Mouse (Mus musculus) heart, postnatal 14 days (tissue): ENCODE results near the gene Aff2. TPM values are rescaled to one million over a fixed set of nuclear protein-coding genes. Genes with fewer than 3 reads are reported as not detected.

Experiments used
- DNase-seq, 2 experiments: peaks; one replicate each; pipeline ENCODE4 v3.0.0; 2021 to 2022
- intact Hi-C: fragments of 180-260 bp; cut with DNase I; formaldehyde crosslinking; loops from one replicate; pipeline ENCODE4 v1.15.1; 2025
- total RNA-seq, 2 experiments: library from RNA; stranded (reverse); gene quantifications; 2 replicates each; pipeline ENCODE4 v1.2.3; 2021

Gene Aff2
- total RNA-seq, 2 experiments from 2014 or later: 1.9 to 2.8 TPM

DNA sequence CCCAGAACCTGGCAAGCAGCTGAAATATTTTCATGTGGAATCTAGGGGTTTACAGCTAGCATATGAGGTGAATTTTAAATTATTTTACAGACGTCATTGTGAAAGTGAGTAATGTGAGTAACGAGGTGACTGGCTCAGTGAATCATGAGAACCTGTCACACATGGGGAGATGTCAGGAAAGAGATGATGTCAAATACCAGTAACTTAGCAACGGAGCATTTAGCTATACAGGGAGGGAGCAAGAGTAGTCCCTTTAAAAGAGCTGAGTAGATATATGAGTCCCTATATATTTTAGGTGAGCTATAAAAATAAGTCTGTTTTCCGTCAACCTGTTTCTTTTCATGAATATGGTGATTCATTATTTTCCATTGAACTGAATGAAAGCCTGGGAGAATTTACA, 338.7 kb downstream of the Aff2 start:
- intact Hi-C loops: no loop called here
- no peak for DNase-seq

DNA sequence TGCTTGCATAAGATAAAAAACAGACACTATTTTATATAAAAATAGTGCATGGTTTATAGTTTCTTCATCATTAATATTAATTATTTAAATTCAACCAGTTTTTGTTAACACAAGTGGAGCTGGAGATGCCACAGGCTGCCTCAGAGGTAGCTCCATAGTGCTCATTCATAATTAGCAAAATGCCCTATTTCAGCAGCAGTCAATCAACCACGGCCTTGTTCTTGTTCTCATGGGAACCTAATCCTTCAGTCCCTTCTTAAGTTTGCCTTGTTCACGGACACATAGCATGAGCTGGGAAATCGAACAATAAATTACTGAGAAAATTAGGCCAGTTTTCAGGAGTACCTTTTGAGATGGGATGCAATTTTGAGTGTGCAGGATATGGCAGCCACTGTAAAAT, 378.9 kb downstream of the Aff2 start:
- no peak for DNase-seq
- intact Hi-C loops: no loop called here

DNA sequence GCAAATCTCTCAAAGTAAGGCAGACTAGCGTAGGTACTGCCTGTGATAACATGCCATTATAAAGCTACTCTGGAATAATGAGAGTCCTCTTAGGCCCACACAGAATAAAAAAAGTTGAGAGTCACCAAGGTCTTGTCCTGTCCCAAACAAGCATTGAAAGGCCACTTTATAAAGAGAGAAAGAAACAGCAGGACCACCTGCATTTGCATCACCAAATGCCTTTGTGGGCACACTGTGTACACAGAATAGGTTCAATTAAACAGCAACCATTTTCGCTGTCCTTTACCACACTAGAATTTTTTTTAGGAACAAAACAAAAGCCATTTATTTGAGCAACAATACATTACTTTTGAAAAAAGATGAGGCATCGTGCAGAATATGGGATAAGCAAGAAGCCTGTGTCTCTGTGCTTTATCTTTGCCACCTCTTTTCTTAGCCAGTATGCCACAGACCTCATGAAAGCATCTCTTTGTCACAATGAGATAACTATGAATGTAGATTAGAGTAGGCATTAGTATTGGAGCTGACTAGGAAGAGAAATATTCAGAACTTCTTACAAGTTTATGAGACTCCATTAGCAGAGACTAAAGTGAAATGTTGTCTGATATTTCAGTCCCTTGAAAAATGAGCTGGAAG, 385.0 kb downstream of the Aff2 start:
- intact Hi-C loops: no loop called here
- DNase-seq: no peak

DNA sequence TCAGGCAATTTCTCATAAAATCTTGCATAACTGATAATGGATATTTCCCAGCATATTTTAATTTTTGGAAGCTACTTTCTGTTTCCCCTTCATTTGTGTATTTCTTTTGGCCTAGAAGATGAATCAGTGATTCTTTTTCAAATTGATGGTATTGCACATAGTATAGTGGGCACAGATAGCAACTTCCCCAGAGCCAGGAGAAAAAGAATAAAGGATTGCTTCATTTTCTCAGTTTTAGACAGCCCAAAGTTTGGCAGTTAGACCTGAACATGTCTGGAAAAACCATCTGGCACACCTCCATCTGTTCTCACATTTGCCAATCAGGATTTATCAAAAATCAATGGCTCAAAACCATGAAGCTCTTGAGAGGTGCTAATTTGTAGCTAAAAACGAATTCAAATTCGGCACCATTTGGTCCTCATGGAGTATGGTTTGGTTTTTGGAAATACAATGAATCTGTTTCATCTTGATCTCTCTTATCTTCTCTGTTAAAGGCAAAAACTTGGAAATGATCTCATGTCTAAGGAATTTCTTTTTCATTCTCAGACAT, 441.9 kb downstream of the Aff2 start:
- intact Hi-C loops: no loop called here
- no peak for DNase-seq

DNA sequence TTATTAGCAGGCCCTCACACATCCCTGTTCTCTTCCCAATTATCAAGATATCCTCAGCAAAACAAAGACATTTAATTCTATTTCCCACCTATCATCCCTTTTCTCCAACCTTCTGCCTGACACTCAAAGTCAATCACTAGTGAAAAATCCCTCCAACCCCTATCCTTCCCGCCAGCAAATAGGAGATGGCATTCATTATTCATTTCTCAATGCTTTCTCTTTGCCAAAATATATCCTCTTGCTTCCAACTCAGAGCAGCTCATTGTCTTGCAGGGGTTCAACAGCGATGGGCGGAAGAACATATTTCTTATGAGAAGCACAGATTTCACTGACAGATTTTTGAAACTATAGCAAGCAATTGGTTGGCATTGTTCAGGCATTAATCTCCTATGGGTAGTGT, 442.4 kb downstream of the Aff2 start:
- intact Hi-C loops: no loop called here
- DNase-seq: no peak

DNA sequence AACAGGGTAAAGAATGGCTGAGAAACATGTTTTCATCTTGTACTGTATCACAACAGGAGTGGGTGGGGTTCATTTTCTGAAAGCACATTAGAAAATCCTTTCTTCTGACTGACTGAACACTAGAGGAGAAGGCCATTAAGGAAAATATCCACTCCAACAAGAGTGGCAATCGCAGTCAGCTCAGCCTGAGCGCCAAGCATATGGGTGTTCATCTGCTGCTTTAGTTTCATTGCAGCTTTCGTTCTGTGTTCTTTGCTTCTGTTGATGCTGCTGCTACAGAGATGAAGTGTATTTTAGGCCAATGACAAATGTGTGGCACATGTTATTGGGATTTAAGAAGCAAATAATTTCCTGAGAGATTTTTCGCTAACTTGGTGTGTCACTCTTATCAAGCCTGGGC, 451.7 kb downstream of the Aff2 start:
- intact Hi-C loops: no loop called here
- no peak for DNase-seq

DNA sequence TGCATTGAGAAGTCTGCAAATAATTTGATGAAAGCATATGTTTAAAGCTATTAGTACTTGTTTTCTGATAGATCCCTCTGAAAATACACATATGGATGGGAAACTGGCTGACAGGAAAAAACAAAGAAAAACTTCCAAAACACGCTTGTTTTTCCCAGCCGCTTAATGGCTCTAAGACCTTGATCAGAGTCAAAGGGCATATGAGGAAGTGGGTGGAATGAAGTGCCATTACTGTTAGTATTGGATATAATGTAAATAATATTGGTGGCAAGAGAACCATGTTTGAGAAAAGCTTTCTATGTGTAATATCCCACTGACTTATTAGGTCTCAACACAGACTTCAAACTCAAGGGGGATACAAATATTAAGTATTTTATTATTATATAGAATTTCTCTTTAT, 455.0 kb downstream of the Aff2 start:
- intact Hi-C loops: no loop called here
- DNase-seq: no peak

DNA sequence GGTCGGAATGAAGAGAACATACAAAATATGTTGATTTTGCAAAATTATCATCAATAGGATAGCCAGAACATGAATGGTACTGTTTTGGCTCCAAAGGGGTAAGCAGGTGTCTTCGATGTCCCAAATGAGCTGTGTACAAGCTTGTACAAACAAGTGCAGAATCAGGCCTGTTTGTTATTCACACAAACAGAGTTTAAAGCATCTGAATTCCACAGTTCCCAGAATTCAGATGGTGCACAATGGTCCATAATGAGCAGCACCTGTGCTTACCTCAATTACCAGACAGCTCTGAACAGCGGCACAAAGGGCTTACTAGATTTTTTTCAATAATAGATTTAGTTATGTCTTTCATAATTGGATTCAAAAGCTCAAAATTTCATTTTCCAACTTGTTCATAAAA, 457.6 kb downstream of the Aff2 start:
- no peak for DNase-seq
- intact Hi-C loops: no loop called here

DNA sequence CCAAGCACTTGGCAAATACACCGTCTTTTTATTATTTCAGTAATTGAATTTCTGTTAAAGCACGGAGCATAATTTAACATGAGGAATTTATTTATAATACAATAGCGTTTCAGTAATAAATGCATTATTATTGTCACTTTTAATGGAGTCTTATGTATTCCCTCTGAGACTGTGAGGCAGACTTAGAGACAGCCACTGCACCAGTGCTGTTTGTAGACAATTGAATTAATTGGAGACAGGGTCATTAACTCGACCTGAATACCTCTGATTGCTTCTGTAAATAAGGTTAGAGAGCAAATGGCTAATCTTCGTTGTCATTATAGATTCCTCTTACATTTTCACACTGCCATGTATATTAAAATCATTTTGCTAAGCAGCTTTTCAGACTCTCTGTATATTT, 458.1 kb downstream of the Aff2 start:
- intact Hi-C loops: no loop called here
- no peak for DNase-seq

DNA sequence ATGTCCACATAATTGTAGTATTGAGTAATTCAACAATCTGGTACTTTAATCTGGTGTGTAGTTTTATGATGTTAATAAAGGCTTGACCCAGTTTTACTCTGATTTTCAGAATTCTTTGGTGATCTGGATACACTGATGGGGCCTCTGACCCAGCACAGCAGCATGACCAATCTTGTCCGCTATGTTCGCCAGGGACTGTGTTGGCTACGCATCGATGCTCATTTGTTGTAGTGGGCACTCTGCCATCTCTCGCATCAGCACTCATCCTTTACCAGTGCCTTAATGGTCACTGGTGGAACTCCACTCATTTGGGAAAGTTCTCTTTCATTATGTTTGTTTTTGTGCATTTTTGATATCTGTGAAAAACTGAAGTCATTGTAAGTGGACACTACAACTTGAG, 507.5 kb downstream of the Aff2 start:
- intact Hi-C loops: no loop called here
- no peak for DNase-seq

DNA sequence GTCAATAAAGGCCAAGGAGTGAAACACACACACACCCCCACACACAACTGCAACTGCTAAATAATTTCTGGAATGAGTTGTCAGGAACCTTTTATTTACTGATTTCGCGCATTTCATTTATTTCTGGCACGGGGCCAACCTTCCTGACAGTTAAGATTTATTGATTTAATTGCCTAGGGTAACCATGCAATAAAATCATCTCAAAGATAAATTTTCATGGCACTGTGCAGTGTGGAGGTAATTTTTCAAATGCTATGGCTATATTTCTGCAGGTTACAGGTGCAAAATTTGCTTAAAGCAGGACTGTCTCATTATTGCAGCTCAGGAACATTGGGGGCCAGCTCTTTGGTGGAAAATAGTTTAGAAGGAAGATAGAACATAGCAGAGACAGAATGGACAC, 531.6 kb downstream of the Aff2 start:
- intact Hi-C loops: no loop called here
- DNase-seq: no peak
